Mouse (Mus musculus): Measurements from ENCODE around the gene 1810010H24Rik.

DNA sequence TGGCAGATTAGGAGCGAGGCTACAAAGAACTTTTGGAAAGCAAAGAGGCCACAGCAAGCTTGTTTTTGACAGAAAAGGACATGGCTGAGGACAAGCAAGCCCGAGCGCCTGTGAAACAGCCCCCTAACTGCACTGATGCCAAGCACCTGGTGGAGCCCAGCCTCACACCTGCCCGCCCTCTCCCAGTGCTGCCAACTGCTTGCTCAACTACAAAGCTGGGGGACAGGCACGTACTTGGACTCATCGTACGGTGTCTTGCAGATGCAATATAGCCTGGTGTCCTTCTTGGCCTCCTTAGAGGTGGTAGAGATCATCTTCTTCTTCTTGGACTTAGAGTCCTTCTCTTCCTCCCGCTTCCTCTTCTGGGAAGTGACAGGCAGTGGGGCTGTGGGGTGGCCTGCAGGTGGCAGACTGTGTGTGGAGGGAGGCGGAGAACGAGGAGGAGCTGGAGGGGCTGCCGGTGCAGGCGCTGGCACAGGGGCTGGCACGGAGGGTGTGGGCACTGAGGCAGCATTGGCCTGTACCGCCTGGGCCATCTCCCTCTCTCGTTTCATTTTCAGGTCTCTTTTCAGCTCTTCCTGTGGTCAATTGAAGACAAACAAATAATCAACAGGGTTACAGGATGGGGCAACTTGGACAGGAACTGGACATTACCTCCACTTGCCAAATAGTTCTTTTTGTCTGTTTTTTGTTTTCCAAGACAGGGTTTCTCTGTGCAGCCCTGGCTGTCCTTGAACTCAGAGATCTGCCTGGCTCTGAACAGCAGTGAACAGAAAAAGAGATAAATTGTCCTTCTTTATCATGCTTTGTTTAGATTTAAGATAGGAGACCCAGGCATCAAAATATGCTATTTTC, 21.5 kb downstream of the 1810010H24Rik start:
- TF ChIP-seq EP300 (IDR thresholded peaks at IDR 0.05; ENCODE audit: low read depth in 1 of 2, low read length in 2 of 2), result no peak
- TF ChIP-seq CTCF (IDR thresholded peaks at IDR 0.05 in 2 of 3, conservative IDR thresholded peaks at IDR 0.05 in 1 of 3; ENCODE audit: control insufficient read depth in 1 of 3, insufficient read depth in 1 of 3, low read depth in 2 of 3, low read length in 3 of 3, poor library complexity in 1 of 3, severe bottlenecking in 1 of 3), result peak in 1 of 3 experiments; percentile 6; a peak in 2 of 6 replicates
- TF ChIP-seq POLR2A (IDR thresholded peaks at IDR 0.05; ENCODE audit: control insufficient read depth in 1 of 2, insufficient read depth in 1 of 2, low read depth in 1 of 2, low read length in 2 of 2, poor library complexity in 1 of 2), result no peak
- no peak for TF ChIP-seq TAL1 (IDR thresholded peaks at IDR 0.05; ENCODE audit: low read length)
- no peak for TF ChIP-seq RAD21 (IDR thresholded peaks at IDR 0.05; ENCODE audit: low read depth, low read length)
- TF ChIP-seq SIN3A (IDR thresholded peaks at IDR 0.05; ENCODE audit: low read length), result no peak
- no peak for TF ChIP-seq MAFK (IDR thresholded peaks at IDR 0.05; ENCODE audit: borderline replicate concordance, low read depth, low read length)
- no peak for TF ChIP-seq ZMIZ1 (IDR thresholded peaks at IDR 0.05; ENCODE audit: low read depth, low read length)
- no peak for TF ChIP-seq USF1 (IDR thresholded peaks at IDR 0.05; ENCODE audit: low read depth, low read length)
- TF ChIP-seq BHLHE40 (IDR thresholded peaks at IDR 0.05; ENCODE audit: borderline replicate concordance, low read depth, low read length), result no peak
- TF ChIP-seq POLR2AphosphoS2 (IDR thresholded peaks at IDR 0.05; ENCODE audit: low read length), result no peak
- TF ChIP-seq JUND (IDR thresholded peaks at IDR 0.05; ENCODE audit: low read depth, low read length), result no peak

Measured in MEL (cell line).